Mouse (Mus musculus): Measurements from ENCODE around the gene Fam110c.
A peak's percentile ranks its signal among the peaks of the same experiment; 100 is the strongest.
"Not testable (repeated sequence)": the region's sequence is repeated elsewhere in the genome, so short reads cannot be mapped to it uniquely, and the experiment has no call there.

Gene Fam110c

DNA sequence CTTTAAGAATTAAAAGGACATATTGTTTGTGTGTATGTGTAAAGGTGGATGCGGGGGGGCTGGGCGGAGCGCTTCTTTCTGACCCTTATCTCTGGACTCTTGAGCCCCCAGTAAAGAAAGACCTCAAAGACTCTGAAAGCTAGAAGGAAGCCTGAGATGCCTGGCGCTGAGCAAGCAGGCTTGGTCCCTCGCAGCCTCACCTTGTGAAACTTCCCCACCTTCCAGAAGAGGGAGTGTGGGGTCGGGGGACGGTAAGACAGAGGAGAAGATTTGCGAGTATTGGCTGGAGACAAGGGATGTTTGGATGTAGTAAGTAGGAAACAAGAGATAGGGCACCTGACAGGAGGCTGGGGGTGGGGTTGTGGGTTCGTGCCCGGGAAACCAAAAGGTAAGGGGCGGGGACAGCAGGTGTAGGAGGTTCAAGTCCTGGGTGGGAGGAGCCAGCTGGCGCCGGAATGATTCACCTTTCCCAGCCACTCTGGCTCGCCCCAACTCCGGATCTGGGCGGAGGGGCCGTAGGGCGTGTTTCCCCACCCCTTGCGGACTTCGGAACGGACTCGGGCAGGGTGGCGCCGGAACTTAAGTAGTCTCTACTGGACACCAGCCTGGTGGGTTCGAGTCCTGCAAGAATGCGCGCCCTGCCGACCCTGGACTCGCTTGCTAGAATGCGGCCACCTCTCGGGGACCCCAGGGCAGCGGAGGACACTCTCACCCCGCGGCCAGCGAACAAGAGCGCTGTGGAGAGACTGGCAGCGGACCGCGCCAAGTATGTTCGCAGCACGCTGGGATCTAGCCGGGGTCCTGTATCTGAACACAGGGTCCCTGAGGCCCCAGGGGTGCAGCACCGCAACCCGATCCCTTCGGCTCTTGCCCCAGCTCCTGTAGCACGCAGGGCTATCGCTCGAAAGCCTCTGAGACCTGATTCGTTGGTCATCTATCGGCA, at the start of gene Fam110c:
Gene Fam110c, plus strand, starts transcription at position 450 of the 943 bp plus-strand sequence.
- DNase-seq (ENCODE audit: low read depth) = no peak

DNA sequence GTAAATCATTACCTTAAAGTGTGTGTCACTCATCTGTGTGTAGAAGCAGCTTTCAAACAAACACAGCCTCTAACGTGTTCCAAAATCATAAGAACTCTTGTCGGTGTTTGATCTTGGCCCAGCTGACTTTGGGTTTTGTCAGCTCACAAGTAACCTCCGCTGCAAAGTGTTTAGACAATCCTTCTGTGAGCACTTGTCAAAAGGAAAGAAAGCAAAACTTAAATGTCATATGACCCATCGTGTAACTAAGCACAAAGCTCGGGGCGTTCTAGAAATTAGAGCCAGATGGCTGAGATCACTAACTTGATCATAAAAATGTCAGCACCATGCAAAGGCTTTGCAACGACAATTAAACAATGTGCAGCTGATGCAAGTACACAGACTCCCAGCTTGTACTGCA, 47.2 kb upstream of the Fam110c start:
- no peak for DNase-seq (ENCODE audit: low read depth)

DNA sequence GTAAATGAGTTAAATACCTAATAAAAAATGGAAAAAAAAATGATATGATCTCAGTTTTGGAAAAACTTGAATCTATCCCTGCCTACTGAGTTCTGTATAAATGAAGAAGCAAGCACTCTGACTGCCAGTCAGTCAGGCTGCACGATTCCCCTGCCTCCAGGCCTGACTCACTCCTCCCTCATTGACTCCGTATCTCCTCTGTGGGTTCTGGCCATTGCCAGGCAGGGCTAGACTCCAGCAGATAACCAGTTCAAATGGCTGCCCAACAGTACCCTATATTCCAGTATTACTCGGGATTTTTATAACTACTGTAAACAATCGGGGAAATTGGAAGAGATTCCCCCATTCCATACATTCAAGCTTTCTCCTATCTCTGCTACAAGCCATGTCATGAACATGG, 21.6 kb upstream of the Fam110c start:
- no peak for DNase-seq (ENCODE audit: low read depth)

DNA sequence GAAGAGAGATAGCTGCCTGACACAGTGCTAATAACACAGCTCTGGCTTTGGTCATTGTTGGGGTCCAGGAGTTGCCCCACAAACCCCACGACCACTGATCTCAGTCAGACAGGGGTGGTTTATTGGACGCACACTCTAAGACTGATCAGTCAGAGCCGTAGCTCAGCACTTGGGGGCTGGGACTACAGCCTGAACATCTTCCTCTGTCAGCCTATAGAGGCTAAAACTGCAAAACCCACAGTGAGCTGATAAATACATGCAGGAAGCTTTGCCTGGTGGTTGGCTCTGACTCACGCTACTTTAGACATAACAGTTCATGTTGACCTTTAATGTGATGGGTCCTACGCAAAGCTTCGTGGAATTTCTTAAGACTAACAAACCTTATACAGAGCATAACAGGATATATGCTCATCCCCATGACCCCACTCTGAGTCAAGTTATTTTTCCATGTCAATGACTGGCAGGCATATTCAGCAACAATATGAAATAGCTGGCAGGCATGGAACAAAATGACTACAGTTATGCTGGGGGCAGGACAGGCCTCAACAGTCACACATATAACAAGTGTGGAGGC, 17.3 kb upstream of the Fam110c start:
- no peak for DNase-seq (ENCODE audit: low read depth)

DNA sequence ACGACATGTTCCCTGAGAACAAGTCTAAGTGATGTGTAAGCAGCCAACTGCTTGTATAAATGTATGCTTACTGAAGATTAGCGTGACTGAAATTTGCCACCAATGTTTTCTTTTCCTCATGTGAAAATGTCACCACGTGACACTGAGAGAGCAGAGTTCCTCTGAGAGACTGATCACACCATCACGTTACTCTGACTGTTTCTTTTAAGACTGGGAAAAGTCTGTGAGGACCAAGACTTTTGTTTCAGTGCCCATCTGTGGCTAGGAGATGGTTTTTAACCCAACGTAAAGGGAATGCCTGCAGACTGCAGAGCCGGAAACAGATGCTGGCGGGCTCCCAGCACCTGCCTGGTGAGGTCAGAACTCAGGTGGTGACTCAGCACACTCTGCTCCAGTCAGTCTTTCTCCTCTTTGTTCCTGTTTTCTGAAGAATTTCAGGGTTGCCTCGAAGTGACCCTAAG, 14.2 kb upstream of the Fam110c start:
- peak; percentile 85 for DNase-seq (ENCODE audit: low read depth)

DNA sequence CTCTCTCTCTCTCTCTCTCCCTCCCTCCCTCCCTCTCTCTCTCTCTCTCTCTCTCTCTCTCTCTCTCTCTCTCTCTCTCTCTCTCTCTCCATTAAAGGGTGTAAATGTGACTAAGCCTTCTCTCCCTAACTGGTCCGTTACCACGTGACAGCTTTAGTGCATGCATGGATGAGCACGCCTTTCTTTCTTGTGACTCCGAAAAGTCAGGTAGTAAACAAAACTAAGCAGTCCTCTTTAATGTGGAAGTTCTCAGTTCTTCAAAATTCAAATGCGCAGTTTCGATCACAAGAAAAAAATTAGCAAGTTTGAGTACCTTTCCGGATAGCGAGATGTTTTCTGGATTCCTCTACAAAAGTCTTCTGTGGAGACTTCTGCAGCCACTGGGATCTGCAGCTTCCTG, 13.4 kb upstream of the Fam110c start:
- DNase-seq (ENCODE audit: low read depth) = no peak

DNA sequence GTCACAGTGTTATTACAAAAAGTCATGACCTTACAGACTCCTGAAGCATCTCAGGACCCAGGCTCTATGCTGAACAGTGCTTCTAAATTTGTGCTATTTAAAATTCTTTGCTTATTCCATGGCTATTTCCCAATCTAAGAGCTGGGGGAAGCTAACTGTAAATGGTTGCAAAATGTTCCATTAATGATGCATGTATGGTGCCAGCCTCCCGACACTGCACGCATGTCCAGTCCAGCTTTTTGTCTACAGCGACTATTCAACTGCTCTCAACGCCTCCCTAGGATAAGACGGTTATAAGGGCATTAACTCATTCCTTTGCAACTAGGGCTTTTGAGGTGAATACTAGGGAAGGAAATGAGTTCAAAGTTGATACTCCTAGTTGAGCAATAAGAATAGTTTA, 2.4 kb upstream of the Fam110c start:
- DNase-seq (ENCODE audit: low read depth) = no peak

DNA sequence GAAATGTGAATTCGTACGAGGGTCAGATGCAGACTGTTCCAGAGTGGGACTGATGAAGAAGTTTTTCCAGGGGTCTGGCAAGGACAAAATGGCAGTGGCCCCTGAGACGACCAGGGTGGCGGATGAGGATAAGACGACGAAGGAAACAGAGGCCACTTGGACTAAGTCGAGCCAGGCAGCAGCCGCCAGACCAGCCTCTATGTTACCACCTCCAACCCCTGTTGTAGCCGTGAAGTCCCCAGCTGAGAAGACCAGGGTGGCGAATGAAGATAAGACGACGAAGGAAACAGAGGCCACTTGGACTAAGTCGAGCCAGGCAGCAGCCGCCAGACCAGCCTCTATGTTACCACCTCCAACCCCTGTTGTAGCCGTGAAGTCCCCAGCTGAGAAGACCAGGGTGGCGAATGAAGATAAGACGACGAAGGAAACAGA, 710 bp downstream of the Fam110c start:
- DNase-seq (ENCODE audit: low read depth) = not testable (repeated sequence)

DNA sequence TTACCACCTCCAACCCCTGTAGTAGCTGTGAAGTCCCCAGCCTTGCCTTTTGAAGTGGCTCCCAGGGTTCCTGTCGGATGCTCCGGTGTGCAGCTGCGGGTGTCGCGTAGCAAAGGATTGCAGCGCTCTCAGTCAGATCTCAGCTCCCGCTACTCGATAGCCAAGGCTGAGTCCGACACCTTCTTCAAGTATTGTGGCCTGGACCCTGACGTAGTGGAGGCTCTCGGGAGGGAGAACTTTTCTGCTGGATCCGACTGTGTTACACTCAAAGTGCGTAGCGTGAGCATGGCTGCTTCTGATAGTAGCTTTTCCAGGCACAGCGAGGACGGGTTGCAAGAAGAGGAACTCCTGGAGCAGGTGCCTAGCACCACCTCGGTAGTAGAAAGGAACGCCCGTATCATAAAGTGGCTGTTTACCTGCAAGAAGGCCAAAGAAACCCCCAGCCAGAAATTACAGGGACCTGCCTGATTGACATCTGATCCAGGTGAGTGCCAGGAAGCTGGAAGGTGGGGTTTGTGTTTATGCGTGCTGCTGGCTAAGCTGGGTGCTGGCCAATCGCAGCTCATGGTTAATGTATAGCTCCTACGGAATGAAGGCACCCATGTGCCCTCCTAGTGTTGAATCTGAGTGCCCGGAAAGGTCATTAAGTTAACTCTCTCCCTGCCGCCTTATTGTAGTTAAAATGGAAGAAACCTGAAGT, 1.3 kb downstream of the Fam110c start:
- no peak for DNase-seq (ENCODE audit: low read depth)

DNA sequence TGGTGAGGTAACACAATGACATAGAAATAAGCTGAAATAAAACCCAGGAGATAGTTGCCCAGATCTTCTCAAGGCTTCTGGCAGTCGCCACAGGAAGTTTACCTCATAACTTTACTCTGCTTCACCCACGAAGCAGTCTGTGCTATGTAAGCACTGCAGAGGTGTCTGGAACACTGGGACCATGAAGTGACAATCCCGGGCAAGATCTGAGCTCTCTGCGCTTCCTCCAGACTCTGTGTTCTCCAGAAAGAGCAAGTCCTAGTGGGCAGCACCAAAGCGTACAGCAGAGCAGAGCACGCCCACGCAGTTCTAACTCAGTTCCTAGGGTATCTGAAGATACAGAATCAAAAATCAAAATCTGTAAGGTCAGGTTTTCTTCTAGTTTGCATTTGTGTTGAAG, 3.4 kb downstream of the Fam110c start:
- DNase-seq (ENCODE audit: low read depth) = no peak

DNA sequence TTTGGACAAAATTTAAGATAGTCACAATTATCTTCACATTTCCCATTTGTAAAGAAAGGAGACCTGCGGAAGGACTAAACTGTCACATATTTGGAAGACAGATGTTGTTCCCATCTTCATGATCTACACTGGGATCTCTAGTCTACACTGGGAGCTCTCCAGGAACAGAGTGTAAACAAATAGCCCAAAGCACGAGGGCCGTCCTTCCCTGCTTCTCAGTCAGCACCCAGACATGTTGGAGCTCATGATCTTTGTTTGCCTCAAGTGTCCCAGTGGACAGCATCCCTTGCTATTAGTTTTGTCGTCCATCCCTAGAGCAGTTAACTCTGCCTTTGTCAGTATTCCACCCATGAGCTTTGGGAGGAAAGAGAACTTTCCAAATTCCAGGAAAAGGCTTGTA, 4.4 kb downstream of the Fam110c start:
- no peak for DNase-seq (ENCODE audit: low read depth)

DNA sequence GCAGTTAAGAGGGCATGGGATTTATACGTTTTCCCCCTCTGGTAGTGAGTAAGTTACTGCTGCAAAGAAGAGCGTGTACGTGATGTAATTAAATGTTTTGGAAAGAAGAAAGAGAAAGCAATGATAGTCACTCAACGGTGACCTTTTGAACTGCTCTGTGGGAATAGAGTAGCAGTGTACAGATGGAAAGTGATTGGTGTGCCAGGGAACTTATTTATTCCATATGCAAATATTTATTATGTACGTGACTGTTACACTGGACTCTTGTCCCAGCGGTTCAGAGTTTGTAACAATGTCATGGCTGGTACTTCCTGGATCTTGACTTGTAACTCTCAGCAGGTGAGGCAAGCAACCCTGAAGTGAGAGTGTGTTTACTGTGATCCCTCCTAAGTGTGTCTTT, 6.7 kb downstream of the Fam110c start:
- DNase-seq (ENCODE audit: low read depth) = no peak

DNA sequence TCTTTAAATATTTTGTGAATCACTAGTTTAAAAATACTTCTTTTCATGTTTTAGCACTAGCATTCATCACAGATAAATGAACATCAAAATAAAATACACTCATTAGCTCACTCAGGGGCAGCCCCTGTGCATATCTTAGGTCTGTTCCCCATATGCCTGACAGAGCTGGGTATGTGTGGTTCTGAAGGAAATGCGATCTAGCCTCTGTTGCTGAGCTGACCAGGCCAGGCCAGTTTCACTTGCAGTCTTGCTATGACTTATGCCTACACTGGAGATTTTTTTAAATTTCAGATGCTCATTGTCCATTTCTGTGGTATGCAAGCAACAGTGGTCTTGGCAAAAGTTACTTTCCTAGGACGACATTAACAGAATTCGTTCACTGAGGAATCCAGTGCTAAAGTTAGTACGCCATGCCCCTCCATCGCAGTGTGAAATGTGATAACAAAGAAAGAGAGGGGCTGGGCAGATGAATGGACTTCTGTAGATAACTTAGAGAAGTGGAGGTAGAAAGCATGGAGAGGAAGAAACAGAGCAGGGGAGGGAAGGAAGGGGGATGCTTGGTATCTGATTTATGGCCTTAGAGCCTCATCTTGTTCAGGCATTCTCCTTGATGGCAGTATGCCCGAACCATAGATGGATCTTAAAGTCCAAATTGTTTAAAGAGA, 7.4 kb downstream of the Fam110c start:
- DNase-seq (ENCODE audit: low read depth) = no peak

DNA sequence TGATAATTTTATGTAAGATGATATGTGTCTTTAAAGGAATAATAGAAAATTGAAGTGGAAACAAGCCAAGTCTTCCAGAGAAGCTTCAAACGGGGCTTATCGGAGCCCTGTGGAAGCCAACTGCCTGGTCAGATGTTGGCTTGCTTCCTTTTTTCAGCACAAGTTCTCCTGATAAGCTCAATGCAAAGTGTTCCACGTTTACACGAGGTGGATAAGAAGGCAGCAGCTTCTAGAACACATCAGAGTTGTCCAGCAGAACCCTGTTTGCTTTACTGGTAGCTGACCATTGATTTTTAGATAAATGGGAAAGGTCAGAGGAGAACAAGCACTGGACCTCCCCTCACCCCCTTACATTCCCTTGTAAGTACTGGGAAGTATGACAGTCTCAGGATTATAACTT, 9.3 kb downstream of the Fam110c start:
- DNase-seq (ENCODE audit: low read depth) = no peak

DNA sequence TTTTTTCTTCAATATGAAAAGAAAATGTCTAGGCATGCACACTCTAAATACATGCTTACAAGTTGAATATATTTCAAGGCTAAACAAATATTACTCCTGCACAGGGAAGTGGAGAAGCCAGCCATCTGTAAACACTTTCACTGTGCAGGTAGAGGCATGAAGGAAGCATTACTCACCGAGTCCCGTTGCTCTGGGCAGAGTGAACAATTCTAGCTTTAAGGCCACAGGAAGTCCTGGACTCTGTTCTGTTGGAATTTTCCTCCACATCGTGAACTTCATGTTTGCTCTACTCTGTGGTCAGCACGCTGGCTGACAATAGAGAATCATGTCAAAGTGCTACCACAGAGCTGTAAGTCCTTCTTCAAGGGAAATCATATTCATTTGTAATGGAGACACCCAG, 9.7 kb downstream of the Fam110c start:
- no peak for DNase-seq (ENCODE audit: low read depth)

DNA sequence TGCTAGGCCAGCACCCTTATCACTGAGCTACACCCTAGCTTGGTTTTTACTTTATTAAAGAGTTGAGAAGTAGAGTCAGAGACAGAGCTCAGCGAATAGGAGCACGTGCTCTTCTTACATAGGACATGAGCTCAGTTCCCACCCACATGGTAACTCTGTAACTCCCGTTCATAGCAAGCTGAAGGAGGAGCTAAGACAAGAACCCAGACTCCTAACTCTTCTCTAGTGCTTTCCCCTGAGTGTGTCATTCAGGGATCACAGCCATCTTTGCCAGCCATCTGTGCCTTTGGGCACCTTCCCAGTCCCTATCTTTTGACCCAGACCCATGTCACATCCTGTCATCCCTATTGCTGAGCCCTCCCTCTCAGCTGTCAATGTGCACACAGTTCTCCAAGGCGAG, 13.4 kb downstream of the Fam110c start:
- no peak for DNase-seq (ENCODE audit: low read depth)

DNA sequence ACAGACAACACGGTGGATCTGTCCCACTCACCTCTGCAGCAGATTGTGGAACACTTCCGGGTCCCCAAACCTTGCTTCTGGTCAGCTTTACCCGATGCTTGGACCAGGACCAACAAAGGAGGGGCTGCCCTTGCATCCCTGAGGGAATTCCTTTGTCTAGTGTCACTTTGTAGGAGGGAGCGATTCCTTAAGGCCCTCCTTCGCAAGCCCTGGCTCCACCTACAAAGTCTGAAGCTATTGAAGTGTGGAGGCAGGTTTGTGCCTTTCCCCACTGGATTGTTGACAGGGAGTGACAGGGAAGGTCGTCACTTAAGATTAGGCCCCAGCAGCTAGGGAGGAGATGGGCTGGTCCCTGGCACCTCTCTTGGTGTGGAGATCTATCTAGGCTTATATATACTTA, 16.7 kb downstream of the Fam110c start:
- DNase-seq (ENCODE audit: low read depth) = no peak

DNA sequence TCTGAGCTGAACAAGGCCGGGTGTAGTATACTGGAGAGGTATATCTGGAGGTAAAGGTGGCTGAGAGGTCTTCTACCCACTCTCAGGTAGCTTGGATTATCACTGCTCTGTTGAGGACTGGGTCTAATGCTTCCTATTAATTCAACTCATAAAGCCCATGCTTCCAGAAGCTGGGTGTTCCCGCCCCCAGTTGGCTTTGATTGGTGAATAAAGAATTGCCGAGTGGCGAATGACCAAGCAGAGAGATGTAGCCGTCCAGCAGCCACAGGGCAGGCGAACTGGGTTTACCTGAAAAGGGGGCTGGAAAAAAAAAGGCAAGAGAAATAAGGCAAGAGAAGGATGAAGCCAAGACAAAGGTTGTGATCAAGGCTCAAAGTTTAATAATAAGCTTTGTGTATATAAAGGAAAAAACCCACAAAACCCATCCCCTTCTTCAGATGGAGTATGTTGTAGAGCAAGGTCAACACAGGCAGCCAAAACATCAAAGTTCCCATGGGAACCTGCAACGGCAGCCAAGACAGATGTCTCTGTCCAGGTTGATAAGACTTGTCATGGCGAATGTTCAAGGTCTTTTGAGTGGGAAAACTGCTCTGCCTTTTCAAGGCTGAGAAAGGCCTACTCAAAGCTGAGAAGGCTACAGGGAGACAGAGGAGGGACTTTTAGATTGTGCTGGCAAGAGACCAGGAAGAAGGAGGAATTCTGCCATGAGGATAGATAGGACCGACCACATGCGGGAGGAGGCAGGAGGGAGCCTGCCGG, 17.4 kb downstream of the Fam110c start:
- DNase-seq (ENCODE audit: low read depth) = no peak

DNA sequence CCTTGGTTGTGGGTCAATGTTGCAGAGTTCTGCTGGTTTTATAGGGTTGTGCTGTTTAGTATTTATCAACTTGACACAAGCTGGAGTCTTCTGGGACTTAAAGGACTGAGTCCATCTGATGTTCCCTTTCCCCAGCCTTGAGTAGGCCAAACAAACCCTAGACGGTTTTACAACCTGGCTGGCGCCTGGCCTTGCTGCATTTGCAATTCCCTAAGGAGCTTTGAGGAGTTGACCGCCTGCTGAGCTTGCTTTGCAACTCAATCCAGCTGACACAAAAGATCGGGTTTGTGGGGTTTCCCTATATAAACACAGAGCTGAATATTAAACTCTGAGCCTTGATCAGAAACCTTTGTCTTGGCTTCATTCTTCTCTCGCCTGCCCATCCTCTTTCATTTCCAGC, 18.8 kb downstream of the Fam110c start:
- DNase-seq (ENCODE audit: low read depth) = no peak

DNA sequence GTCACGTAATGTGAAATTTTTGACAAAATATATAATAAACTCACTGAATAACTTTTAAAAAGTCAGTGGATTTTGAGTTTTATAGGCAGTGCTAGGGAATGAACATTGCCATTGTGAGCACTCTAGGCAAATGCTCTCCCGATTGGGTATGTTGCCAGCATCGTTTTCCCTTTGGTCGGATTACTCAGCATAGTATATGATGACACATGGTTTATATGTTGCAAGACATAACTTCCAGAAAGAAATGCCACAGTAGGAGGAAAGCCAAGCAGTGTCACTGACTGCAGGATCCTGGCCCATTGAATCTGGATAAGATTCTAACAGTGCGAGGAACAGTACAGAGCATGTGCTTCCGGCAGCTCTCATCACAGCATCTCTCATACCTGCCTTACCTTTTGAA, 23.5 kb downstream of the Fam110c start:
- no peak for DNase-seq (ENCODE audit: low read depth)

DNA sequence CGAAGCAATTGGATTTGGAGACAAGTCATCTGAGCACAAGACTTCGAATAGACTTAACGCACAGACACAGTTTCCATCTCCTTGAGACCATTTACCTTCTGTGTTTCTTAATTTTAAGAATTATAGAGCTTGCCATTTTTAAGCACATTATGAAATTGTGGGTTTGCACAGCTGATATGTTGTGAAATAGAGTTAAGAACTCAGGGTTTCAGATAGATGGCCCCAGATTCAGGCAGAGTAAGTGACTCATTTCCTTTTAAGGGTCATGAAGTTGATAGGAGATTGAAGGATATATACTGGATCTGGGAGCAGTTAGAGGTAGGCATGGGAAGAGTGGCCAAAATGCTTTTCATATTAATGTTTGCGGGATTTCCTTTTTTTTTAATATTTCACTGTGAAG, 27.5 kb downstream of the Fam110c start:
- no peak for DNase-seq (ENCODE audit: low read depth)

DNA sequence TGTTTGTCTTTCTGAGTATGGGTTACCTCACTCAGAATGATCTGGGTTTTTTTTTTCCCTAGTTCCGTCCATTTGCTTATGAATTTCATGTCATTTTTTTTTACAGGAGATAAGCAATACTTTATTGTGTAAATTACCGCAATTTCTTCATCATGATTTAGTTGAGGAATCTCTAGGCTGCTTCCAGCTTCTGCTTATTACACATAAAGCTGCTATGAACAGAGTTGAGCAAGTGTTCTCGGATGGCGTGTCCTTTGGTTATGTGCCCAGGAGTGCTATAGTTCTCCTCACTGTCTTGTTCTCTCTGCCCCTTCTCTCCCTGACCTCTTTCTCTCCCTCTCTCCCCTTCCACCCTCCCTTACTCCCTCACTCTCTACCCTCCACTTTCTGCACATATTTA, 28.2 kb downstream of the Fam110c start:
- DNase-seq (ENCODE audit: low read depth) = no peak

Measured in fibroblast of lung, adult 2 months (primary cell).